Mouse (Mus musculus) kidney, postnatal 14 days (tissue): ENCODE data around the gene Gon7.

Experiments
- DNase-seq: peaks from one replicate; pipeline ENCODE4 v3.0.0; 2022; ENCODE audit warnings: mixed read lengths

Gene Gon7

DNA sequence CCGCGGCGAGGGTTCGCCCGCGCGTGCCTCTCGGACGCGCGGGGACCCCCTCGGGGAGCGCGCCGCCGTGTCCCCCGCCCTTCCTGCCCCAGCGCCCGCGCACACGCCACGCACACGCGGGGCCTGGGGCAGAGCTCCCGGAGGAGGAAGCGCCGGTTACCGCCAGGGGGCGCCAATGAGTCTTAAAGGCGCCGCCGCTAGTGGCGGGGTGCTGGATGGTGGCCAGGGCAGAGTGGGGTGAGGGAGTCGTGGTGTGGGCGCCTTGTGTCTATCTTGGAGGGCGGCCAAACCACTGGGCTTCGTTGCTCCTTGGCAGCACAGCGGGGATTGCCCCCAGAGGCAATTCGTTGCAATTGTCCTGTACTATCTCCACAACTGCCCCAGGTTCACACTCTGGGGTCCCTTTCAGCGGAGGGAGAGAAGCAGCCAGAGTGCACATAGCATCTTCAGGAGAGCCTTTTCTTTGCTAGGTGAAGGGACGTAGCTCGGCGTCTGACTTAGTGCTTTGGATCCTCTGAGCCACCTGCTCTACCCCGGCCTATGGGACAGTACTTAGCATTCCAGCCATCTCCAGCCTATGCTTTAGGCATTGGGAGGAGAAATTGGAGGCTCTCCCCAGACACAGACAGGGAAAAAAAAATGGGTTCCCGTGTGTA is 52.3 kb downstream of the Gon7 start:
- DNase-seq: peak; percentile 91

DNA sequence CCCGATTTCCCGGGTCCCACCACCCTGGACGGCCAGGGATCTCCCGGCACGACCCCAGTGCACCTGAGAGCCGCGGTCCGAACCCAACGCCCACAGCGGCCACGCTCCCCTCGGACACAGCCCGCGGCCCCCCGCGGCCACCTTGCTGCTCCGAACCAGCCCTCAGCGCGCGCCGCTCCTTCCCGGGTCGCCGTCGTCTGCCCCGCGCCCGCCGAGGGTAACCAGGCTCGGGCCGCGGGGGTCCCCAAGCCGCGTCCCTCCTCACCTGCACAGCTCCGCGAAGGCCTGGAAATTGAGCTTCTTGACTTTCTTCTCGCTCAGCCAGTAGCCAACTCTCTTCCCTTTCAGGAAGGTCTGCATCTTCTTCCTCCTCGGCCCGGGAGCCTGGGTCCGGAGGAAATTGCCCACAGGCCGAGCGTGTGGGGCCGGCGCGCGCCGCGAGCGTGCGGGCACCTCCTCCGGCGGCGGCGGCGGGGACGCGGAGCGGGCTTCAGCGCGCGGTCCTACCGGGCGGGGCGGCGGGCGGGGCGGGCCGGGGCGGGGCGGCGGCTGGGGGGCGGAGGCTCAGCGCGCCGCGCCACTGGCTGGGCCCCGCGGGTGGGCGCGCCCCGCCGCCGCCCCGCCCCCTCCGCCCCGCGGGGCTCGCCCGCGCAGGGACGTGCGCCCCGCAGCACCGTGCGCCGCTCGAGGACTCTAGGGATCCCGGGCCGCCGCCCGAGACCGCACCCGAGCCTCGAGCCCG is 53.0 kb downstream of the Gon7 start, which contains the start of gene Itpk1:
Gene Itpk1, minus strand, starts transcription at position 474 of the 742 bp plus-strand sequence.
- DNase-seq: peak; percentile 79

DNA sequence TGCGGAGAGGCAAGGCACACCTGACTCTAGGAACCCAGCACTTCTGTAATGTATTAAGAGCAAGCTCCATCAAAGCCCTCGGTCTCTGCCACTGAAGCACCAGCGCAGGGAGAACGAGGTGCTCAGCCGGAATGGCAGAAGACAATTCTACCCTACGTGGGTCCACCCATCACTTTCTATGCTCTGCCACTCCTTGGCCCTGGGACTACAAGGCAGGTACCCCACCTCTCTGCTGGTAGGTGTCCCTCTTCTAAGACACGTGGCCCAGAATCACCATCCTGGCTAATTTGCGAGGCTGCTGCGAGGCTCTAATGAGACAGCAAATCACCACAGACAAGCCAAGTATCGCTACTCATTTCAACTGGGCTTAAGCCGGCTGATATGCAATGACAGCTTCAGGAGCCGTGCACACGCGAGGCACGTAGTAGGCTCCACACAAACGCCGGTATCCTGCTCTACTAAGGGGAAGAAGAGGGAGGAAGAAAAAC is 53.6 kb downstream of the Gon7 start:
- DNase-seq: no peak

DNA sequence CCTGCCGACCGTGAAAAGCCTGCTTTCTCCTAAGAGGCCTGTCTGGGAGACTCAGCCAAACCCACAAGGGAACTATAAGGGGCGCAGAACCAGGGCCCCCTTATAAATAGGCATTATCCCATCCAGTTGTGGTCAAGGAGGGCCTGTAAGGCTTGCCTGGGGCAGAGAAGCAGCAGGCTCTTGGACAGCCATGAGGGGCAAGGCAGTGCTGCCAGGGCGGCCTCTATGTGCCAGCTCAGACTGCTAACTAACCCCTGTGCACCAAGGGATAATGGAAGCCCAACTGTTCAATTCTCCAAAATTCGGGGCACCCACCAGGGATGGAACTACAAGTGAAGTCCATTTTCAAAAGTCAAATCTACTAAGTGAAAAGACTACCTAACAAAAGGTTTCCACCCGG is 54.2 kb downstream of the Gon7 start:
- DNase-seq: no peak
